Mouse (Mus musculus) activated CD4-positive, CD25-positive, alpha-beta regulatory T cell, adult 4 months (primary cell): ENCODE data around the gene Atad1. TPM values are rescaled to one million over a fixed set of nuclear protein-coding genes. Genes with fewer than 3 reads are reported as not detected.
"Not testable (repeated sequence)": the region's sequence is repeated elsewhere in the genome, so short reads cannot be mapped to it uniquely, and the experiment has no call there.

ENCODE experiments used
- ATAC-seq: one replicate; pipeline ENCODE4 v1.8.0; 2017
- polyA plus RNA-seq, 2 experiments: library from polyadenylated mRNA; unstranded; fragments of 100-300 nt; shearing (Covaris generic); gene quantifications; one replicate each; pipeline ENCODE4 v1.2.1; 2017

Atad1 gene
- polyA plus RNA-seq, 2 experiments from 2014 or later, result 86.2 to 108 TPM

GRCm38 (mm10) chr19:32740641-32741345 lies 1.2 kb upstream of the Atad1 start:
- no peak for ATAC-seq

GRCm38 (mm10) chr19:32737844-32738243 lies 1.7 kb downstream of the Atad1 start:
- no peak for ATAC-seq

DNA sequence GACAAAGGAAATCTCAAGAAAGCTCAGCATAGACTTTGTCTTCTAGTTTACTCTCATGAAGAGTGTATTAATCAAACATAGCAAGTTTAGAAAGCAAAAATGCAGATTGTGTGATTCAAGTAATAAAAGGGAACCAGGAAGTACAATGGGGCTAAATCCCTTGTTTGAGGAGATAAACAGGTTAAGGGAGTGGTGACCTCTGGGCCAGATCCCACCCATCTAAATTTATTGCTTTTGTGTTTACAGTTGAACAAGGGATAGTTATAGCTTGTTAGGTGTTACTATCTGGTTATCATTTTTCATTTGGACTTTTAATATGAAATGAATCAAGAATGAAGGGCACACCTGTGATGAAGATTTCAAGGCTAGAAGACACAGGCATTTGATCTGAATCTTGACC lies 6.7 kb downstream of the Atad1 start:
- ATAC-seq, result no peak

DNA sequence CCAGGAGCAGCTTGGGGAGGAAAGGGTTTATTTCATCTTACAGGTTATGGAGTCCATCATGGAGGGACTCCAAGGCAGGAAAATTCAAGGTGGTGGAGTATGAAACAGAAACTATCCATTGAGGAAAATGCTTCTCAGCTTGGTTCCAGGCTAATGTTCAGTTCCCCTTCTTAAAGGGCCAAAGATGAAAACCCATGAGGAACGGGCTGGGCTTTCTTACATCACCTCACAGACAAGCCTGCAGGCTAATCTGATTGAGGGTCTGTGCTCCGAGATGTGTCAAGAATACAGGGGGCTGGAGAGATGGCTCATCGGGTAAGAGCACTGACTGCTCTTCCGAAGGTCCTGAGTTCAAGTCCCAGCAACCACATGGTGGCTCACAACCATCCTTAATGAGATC lies 9.8 kb downstream of the Atad1 start:
- ATAC-seq, result no peak

DNA sequence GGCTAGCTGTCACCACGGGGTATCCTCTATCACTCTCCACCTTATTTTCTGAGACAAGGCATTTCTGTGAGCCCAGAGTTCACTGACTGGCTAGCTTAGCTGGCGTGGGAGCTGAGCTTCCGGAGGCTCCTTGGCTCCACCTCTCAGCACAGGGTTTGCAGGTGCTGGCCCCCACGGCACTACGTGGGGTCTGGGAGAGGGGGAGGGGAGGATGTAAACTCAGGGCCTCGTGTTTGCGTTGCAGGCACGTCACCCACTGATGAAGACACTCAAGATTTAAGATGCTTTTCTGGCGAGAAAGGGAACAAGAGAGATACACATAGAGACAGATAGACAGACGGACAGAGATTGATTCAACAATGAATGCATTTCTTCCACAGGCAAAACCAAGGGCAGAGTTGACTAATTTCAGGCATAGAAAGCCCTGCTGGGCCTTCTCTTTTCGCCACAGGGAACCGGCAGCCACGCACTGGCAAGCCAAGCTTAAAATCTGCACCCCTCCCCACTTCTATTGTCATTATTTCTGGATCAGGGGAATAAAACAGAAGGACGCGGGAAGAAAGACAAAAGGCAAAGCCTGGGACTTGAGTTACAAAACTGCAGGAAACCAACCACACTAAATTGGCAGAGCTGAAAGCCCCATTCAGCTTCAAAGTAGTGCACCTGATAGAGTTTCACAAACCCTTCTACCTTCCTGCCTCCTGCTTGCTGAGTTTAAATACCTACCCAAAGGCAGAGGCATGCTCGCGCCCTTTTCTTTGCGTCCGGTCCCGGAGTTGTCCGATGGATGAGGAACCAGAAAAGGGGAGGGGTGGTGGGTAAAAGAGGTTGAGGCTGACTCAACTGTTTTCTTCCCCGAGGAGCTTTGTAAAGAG lies 12.9 kb downstream of the Atad1 start:
- peak; percentile 54 for ATAC-seq

DNA sequence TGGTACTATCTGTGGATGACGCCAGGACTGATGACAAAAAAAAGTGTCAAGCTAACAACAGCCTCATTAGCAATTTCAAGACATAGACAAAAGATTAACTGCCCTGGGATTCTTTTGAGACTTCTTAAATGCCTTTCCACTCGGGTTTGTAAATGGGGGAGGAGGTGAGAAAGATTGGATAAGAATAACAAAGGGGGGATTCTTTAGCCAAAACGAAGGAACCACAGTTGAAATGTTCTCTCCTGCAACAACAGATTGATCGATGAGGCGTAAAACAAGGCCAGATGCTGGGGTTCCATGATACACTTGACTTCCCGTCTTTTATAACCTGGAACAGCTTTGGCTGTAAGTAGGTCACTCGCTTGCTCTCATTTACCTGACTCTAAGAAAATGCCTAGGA lies 15.8 kb downstream of the Atad1 start:
- no peak for ATAC-seq

- no peak for ATAC-seq
Observed at GRCm38 (mm10) chr19:32720319-32720718, 19.3 kb downstream of the Atad1 start.

DNA sequence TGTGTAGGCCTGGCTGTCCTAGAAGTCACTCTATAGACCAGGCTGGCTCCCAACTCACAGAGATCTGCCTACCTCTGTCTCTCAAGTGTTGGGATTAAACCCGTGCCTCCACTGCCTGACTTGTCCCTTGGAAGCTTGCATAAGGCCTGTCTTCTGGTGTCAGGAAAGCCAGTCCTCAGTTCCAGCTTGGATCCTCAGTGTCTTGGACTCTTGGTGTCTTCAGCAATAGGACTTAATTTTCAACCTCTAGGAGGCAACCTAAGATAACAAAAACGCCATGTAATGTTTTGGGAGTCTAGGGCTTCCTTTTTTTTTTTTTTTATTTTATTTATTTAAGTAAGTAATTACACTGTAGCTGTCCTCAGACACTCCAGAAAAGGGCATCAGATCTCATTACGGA lies 22.0 kb downstream of the Atad1 start:
- no peak for ATAC-seq

DNA sequence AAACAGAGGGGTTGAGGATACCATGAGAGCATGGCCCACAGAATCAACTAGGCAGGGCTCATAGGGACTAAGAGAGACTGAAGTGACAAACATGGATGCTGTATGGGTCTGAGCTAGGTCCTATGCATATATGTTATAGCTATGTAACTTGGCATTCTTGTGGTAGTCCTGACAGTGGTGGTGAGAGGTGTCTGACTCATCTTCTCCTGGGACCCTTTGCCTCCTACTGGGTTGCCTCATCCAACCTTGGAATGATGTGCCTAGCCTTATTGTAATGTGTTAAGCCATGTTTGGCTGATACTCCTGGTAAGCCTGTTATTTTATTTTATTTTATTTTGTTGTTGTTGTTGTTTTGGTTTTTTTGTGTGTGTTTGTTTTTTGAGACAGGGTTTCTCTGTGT lies 23.9 kb downstream of the Atad1 start:
- no peak for ATAC-seq

DNA sequence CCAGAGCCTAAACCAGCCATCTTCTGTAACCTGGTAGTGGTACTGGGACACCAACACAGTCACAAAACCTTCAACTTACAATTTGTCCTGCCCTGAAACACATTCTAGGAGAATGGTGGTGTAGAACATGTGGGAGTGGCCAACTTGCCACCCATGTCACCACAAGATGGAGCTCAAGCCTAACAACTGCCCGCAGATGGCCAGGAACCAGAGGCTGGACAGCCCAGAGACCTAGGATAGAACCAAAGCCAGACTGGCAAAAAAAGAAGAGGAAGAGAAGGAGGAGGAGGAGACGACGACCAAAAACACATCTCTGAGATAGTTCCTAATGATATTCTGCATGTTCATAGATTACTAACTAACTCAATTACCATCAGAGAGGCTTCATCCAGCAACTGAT lies 24.4 kb downstream of the Atad1 start:
- no peak for ATAC-seq

GRCm38 (mm10) chr19:32713471-32713870 lies 26.1 kb downstream of the Atad1 start:
- no peak for ATAC-seq

GRCm38 (mm10) chr19:32712588-32713042 lies 27.0 kb downstream of the Atad1 start:
- ATAC-seq, result peak; percentile 91

GRCm38 (mm10) chr19:32711761-32712541 lies 27.6 kb downstream of the Atad1 start:
- ATAC-seq, result peak; percentile 74

DNA sequence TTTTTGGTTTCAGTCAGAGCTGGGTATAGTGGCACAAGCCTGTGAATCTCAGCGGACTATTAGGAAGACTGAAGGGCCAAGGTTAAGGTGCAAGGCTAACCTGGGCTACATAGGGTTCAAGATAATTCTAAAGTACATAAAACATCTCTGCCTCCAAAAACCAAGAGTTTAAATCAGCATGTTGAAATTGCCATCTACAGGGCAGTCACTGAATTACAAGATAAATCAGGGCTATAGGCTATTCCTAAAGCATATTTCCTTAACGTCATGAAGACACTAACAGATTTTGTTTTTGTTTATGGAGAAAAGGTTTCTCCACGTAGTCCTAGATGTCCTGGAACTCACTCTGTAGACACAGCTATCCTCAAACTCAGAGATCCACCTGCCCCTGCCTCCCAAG lies 29.3 kb downstream of the Atad1 start:
- ATAC-seq, result no peak

GRCm38 (mm10) chr19:32708996-32709395 lies 30.6 kb downstream of the Atad1 start:
- ATAC-seq, result no peak

GRCm38 (mm10) chr19:32702191-32702590 lies 37.4 kb downstream of the Atad1 start:
- no peak for ATAC-seq

- ATAC-seq, result no peak
Observed at GRCm38 (mm10) chr19:32696674-32697073, 42.9 kb downstream of the Atad1 start.

DNA sequence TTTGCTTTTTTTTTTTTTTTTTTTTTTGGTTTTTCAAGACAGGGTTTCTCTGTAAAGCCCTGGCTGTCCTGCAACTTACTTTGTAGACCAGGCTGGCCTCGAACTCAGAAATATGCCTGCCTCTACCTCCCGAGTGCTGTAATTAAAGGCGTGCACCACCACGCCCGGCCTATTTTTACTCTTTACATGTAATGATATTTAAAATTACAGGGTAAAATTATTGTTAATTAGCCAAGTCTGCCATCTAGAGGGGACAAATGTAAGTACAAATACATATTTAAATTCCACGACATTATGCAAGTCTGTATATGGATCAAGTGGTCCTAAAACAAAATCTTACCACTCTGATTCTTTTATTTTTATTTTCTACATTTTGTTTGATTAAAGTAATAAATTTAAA lies 49.9 kb downstream of the Atad1 start:
- peak; percentile 59 for ATAC-seq

GRCm38 (mm10) chr19:32688227-32688626 lies 51.4 kb downstream of the Atad1 start:
- not testable (repeated sequence) for ATAC-seq

GRCm38 (mm10) chr19:32687721-32688120 lies 51.9 kb downstream of the Atad1 start:
- ATAC-seq, result no peak

DNA sequence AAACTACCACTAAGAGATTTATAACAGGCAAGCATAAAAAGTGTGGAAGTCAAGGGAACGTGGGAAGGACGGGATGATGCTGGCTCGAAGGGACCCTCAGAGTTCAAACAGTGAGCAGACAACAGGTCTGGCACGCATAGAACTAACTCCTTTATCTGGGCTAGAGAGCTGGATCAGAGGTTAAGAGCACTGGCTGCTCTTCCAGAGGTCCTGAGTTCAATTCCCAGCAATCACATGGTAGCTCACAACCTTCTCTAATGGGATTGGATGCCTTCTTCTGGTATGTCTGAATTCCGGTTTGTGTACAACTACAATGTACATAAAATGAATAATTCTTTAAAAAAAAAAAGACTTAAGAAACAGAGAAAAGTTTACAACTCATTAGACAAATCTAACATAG lies 56.5 kb downstream of the Atad1 start:
- ATAC-seq, result no peak

DNA sequence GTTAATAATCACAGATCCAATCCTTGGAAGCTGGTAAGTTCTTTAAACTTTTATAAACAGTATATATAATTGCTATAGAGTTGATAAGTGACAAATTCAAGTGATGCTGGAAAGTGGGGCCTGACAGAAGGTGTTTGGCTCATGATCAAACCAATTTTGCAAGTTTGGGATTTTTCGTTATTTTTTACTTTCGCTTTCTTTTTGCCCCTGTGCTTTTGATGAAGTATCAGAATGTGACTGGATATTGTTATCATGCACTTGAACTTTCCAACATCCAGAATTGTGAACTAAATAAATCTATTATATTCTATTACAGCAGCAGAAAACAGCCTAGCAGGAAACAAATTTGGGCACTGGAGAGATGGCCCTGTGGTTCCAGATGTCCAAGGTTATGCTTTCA lies 58.7 kb downstream of the Atad1 start:
- peak; percentile 56 for ATAC-seq

DNA sequence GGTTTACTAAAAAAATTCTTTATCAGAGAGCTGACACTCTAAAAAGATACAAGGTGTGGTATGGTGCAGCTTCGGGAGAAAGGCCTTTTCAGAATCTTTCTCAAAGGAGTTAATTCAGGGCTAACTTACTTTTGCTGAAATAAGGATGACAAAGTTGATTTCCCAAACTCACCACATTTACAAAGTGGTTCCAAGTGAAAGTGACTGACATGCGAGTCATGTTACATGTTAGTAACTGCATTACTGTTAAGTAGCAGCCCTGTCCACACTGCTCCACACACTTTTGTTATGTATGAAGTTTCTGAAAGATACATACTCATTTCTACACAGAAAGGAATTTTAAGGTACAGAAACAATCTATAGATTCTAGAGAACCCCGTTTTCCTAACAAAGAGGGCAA lies 63.8 kb downstream of the Atad1 start:
- no peak for ATAC-seq
